Mouse (Mus musculus): ENCODE results near the gene Mapk8ip1. TPM values are rescaled to one million over a fixed set of nuclear protein-coding genes. Genes with fewer than 3 reads are reported as not detected.
"Not testable (repeated sequence)": the region's sequence is repeated elsewhere in the genome, so short reads cannot be mapped to it uniquely, and the experiment has no call there.

Mapk8ip1 gene
- total and polyA plus RNA-seq, 3 experiments = 30.2 to 60.9 (median 34.9) TPM

DNA sequence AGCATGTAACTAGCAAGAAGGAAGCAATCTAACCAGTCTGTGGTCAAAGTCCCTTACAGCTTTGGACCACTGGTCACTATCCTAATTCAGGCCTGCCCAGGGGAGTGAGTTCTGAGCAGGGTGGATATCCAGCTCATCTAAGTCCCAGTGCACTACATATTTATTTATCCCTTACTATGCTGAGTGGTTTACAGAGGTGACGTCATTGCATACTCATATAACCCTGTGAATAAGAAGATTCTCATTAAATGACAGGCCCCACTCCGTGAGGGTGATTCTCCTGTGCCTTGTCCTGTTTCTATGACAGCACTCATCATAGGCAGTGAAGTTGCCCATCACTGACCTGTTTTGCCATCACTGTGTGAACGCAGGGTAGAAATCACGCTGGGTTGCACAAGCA lies 24.3 kb upstream of the Mapk8ip1 start:
- peak; percentile 10 for DNase-seq

DNA sequence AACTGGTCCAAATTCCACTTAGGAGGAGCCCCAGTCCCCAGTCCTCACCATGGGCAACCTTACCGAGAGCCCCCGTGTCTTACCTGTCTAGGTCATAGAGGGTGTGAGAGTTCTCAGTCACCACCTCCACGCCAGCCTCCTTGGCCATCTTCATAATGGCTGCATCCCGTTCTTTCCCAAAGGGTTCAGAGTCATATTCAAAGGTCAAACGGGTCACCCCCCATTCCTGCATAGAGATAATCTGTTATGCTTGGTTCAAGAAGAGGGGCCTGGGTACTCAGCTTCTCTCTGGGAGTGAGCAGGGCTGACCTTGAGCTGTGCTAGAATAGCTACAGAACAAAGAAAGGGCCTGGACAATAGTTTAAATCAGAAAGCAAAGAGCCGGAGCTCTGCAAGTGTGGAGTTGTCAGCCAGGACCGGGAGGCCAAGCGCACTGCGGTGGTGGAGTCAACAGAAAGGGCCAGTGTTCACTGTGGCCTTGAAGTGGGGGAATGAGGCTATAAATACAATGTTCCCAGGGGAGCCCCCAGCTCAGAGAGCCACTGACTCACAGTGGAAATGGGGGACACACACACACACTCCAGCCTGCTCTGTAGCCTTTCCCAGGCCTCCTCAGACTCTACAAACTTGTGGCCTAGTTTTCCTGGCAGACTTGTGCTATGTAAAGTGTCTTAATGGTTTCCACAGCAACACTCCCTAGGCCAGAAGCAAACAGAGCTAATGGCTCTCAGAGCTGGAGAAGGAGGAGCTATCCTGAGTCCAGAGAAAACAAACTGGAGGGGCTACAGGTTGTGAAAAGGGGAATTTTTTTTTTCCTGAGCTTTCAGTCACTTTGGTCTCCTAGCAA lies 23.6 kb upstream of the Mapk8ip1 start:
- DNase-seq = peak; percentile 82

DNA sequence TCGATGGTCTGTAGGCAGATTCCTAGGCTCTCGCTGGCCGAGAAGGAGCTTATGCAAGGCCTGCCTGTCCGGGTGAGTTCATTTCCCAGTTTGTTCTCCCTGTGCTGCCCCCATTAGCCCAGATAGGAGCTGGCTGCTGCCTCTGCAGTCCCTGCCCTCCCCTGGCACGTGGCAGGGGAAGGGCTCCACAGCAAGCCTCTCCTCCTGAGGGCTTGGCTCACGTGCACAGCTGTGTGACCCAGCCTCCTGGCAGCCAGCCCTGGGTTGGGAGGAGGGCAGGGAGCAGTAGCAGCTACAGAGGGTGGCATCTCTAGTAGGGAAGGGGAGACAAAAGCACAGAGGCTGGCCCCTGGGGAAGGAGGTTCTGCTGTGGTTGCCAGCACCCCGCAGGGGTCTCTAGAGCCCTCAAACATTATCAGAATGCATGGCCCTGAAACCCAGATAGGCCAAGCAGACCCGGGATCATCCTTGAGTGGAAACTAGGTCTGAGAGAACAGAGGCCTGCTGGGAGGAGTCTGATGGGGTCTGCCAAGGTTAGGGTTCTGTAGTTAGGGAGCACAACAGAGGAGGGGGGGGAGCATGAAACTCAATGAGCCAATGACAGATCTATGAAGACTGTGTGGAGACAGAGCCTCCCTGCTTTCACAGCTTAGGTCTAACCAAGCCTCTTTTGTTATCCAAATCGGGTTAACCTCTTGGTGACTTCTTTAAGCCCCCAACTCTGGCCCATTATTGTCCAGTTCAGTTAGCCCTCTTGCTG lies 22.8 kb upstream of the Mapk8ip1 start:
- DNase-seq = peak; percentile 99

DNA sequence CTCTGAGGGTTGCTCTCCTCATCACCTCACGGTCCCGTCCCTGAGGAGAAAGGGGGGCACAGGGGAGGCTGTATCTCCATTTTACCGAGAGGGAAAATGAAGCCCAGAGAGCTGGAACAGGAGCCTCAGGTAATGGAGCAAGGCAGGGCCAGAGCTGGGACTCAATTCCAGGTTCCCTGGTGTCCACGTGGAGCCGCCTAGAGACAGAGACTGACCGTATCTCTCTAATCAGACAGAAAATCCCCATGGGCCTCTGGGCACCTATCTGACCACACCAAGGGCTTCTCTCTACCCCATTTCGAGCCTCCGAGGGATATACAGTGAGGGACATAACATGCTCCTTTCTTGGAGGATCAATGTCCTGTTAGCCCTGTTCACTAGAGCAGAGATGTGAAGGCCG lies 22.1 kb upstream of the Mapk8ip1 start:
- peak; percentile 10 for DNase-seq

DNA sequence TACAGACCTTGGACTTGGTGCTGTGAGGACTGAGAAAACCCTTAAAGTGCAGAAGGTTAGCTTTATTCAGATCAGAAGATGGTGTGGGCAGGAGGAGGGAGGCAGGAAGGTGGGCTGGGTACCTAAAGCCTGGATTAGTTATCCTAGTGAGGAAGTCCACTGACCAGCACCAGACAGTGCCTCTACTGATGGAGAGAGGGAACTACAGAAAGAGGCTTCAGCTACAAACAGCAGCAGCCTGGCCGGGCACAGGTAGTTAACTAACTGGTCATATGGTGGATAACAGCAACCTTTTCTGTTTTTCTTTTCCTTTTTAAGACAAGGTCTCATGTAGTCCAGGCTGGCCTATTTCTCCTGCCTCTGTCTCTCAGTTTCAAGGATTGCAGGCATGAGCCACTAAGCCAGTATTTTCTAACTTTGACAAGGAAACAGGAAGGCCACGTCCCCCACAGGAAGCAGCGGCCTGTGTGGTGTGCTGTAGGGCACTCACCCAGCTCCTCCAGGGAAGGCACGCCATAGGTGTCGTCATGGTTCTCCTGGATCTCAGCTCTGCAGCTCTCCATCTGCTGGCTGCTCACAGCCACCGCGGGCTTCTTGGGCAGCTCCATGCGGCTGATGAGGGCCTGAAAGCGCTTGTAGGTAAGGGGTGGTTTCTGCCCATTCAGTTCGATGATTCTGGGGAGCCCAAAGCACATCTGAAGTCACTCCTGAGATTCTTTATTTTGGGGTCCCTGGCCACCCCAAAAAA lies 21.5 kb upstream of the Mapk8ip1 start:
- peak; percentile 23 for DNase-seq

DNA sequence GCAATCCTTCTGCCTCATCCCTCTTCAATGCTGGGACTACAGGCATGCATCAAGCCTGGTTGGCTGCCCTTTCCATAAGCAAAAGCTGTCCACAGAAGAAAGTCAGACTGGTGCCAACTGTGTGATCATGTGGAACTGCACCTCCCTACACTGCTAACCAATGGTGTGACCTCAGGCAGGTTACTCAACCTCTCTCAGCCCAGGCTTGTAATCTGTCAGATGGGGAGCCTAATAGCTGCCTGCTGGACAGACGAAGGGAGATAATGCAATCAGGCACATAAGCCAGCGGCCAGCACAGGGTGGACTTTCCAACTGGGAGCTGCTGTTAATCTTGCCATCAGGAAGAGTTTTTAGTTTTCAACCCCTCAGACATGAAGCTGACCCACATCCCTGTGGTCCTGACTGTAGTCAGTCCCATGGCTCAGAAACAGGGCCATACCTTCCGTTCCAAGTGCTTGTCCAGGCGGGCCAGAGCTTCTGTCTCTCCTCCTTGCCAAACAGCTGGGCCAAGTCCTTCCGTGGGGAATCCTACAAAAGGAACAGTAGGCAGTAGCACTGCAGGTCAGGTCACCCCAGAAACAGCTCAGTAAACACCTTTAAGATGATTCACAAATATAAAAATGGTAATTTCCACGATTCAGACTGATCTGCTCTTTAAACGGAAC lies 20.8 kb upstream of the Mapk8ip1 start:
- DNase-seq = peak; percentile 72

DNA sequence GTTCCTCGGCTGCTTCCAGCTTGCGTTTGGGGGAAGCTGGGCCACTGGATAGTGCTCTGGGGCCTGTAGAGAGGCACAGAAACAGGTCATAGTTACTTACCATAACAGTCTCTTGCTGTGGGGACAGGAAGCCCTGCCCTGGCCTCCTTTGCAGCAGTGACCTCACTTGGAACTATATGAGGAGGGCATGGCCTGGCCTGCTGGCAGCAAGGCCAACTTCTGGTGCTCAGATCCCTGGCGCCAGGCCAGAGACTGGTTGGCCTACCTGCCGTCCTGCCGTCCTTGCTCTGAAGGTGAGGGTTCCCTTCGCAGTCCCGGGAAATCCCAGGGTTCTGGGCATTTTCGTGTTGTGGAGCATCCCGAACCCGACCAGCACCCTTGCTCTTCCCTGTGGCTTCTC lies 10.6 kb upstream of the Mapk8ip1 start:
- peak; percentile 32 for DNase-seq

DNA sequence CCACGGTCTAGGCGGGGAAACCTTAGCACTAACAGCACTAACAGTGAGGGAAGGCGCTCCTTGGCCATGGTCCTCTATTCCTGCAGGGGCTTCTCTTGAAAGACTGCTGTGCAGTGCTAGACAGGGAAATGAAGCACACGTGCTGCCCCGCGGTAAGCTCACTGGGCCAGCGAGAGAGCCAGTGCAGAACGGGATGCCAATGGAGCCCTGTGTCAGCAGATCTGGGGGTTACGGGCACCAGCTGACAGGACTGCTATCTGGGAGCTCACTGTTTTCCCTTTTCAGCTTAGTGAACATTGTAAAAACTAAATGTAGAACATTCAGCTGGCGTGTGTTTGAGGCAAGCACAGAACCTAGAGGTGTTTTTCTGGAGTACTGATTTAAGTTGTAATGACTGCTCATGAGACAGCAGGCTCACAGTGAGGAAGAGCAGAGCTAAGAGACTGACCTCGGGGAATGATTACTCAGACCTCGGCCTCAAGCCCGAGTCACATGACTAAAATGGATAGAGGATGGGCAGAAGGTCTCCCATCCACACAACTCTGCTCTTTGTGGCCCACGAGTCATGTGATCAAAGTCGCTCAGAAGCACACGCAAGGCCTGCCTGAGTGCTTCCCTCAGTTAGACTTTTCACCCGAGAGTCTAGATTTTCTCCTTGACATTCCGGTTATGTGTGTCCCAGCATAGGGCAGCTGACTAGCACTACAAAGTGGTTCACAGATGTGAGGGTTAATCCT lies 7.4 kb upstream of the Mapk8ip1 start:
- peak; percentile 72 for DNase-seq

DNA sequence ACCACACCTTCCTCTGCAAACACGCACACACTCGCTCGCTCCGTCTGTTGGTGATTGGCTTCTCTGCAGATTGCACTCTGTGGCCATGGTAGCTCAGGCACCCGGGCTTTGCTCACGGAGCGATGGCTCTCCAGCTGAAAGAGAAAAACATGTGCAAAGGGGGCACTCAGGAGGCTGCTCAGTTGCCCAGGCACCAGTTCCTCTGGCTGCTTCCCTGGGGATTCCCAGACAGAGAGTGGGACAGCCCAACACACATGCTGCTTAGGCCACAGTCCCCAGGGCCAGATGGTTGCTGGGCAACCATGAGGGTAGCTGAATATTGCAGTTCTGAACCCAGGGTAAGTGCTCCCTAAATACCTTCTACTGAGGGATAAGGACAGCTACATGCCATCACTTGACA lies 4.6 kb upstream of the Mapk8ip1 start:
- no peak for DNase-seq

DNA sequence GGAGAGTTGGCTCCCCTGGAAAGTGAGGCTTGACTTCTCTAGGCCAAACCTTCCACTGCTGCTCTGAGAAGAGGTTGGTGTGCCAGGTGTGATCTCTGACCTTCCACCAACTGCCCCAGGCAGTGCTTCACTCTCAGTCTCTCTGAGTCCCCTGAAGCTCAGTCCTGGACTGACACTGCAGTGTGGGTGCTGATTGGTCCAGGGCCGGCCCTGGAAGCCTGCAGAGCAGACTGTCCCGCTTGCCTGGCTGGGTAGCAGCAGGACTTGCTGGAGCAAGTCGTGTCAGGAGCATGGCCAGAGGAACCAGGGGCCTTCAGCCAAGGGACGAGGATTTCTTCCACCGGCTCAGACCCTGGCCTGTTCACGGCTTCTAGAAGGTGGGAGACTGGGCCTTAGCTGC lies 3.7 kb upstream of the Mapk8ip1 start:
- no peak for DNase-seq

DNA sequence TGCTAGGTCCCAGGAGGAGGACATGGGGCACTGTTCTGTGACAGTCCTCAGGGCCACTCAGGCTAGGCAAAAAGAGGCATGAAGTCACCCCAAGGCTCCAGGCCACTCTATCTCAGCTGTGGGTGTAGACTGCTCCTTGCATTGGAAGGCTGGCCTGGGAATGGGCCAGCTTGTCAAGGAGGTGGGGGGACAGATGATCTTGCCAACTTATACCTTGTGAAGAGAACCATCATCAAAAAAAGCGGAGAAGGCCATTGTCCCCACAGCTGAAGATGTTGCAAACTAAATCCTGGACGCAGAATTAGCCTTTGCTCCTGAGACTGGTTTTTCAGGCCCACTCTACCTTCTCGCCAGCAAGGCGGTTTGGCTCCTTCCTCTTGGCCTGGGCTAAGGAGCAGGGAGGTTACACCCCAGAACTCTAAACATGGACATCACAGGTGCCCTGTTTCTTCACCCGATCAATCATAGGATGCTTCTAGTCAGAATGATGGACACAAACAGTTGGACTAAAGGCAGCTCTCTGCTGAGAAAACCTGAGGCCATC lies 2.8 kb upstream of the Mapk8ip1 start:
- DNase-seq = no peak

DNA sequence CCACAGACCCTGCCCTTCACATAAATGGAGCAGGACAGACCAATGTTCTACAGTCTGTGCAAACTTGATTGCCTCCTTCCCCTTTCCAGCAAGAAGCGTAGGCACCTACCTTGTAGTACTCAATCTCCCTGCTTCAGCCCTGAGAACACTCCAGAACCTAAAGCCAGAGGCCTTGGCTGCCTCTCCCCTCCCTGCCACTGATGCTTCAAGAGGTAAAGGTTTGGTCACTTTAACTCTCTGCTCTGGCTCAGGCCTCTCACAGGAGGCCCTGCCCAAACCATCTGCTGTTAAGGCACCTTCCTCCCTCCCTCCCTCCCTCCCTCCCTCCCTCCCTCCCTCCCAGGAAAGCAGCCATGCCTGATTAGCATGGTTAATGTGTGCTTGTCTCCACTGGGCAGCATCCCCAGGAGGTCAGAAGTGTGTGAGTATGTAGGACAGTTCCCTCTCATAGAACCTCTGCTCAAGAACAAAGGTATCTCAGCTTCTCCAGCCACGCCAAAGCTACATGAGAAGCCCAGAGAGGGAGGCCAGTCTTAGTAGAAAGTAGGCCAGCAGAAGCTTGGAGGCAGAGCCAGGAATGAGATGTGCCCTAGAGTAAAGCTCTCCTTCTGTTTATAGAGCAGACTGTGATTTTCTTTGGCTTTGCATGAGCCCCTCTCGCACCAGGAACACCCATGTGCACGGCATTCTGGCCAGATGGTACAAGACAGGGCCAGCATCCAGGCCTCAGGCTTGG lies 1.7 kb upstream of the Mapk8ip1 start:
- DNase-seq = no peak

DNA sequence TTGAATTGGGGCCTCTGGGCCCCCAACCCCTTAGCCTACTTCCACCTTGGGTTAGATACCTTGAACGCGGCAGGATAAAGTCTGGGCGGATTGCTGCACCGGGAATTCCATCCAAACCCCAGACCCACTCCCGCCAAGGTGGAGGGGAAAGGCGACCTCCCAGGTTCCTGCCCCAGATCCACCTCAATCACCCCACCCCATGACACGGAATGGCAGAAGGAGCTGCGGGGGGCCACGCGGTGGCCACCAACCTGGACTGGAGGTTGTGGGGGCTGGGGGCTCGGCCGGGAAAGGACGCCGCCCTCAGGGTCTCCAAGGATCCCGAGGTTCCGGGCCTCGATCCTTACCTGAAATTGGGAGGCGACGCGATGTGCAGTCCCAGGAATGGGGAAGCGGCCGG lies 381 bp downstream of the Mapk8ip1 start:
- DNase-seq = no peak

DNA sequence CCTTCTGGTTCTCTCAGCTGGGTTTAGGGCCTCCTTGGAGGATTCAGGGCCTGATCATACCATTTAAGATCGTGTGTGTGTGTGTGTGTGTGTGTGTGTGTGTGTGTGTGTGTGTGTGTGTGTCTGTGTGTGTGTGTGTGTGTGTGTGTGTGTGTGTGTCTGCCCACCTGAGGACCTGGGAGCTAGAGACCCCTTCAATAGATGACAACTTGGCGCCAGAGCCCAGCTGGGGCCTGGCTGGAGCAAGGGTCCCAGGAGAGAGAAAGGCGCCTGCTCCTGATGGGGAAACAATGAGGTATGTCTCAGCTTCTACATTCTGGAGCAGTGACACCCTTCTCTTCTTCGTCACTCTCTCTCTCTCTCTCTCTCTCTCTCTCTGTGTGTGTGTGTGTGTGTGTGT lies 1.2 kb downstream of the Mapk8ip1 start:
- not testable (repeated sequence) for DNase-seq

DNA sequence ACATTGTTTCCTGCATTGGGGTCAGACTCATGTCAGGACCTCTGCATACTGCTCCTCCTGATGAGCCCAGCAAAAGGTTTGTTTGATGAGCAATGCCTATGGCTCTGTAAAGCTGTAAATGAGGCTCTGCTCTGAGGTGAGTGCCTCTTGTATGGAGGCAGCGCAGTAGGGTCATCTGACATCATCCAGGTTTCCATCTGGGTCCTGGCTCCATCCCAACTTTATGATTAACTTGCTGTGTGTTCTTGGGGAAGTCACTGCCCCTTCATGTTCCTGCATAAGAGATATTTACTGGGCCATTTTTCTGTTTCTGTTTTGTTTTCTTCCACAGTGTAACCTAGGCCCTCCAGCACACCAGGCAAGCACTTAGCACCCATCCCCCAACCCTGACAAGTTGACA lies 3.6 kb downstream of the Mapk8ip1 start:
- DNase-seq = no peak

DNA sequence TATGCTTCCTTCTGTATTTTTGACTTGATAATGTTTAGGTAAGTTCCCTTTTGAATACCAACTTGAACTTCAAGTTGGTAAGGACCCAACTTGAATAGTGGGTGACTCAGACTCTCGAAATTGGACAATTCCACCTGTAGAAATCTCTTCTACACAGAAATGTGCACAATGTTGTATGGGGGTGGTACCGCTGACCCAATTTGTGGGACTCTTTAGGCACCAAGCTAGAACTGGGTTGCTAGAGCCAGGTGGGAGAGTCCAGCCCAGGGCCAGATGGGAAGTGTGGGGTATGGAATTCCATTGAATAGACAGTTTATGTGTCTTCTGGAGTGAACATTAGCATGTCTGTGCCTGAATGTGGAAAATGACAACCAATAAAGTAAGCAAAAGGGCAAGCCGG lies 5.5 kb downstream of the Mapk8ip1 start:
- DNase-seq = no peak

DNA sequence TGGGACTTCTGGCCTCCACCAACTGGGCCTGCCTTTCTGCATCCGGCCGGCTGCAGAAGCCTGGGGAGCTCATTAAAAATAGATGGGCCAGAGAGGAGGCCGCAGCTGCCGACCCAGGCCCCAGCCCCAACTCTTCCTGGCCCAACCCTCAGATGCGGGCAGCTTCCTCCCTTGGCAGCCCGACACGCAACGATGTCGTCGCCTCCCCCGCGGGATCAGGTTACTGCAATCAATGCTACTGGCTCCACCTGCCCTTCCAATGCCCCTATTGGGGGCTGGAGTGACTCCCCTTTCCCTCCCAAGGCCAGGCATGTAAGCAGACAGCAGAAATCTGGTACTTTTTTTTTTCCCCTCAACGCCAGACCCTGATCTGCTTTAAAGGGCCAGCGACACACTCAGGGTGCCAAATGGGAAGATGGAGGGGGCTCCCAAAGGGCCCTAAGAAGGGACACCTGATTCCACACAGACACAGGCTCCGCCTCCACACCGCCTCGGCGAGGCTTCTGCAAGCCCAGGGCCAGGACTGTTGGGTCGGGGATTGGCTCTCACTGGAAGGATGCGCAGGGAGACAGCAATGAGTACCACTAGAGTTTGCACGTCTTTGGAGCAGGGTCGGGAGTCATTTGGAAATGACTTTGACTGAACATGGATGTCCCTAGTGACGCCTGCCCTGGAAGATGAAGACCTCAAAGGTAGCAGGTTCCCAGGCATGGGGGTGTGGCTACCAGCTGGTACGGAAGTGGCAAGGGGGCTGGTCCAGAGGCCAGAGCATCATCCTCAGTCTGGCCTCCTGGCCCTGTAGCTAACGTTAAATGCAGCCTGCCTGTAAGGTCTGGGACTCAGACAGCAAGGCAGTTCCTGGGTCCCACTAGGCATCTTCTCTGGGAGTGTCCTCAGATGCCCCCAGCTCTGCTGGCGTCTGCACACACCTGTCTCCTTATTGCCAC lies 8.5 kb downstream of the Mapk8ip1 start:
- DNase-seq = no peak

DNA sequence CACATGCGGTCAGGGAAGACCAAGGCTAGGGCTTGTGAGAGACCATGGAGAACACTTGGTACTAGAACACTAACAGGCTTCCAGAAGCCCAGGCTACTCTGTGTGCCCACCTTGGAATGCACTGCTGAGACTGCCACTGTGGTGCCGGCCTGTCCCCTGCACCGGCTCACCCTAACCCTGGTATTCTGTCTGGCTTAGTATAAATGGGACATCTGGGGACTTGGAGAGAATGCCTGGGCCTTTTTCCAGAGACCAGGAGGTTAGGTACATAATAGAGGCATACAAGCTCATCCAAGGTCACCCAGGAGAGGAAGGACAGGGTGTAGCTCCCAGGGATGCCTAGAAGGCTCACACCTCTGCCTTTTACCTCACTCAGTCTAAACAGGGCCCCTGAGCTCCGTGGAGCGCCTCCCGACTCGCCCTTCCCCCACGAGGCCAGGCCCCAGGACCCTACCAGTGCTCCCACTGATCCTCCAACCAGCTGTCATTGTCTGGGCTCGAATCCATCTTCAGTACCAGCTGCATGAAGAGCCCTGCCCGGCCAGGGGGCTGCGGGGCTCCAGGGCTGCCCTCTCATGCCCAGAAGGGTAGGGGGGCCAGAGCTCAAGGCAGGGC lies 9.3 kb downstream of the Mapk8ip1 start:
- DNase-seq = no peak

DNA sequence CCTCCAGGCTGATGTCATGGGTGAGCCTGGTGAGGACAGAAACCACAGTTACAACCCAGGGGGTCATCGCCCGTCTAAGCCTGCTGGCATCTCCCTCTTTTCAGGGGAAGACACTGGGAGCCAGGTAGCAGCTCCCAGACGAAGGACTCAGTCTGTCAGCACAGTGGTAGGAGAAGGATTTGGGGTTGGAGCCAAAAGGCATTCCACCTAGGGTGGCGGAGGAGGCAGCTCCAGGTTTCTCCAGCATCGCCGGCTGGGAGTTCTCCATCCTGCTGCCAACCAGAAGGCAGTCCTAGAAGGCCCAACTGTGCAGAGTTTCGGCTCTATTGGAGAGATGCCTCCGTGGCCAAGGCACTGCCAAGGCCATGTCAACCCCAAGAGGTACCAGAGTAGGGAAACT lies 9.9 kb downstream of the Mapk8ip1 start:
- no peak for DNase-seq
